ENCODE assay signal across 8 mouse cellular contexts in the genomic region with DNA sequence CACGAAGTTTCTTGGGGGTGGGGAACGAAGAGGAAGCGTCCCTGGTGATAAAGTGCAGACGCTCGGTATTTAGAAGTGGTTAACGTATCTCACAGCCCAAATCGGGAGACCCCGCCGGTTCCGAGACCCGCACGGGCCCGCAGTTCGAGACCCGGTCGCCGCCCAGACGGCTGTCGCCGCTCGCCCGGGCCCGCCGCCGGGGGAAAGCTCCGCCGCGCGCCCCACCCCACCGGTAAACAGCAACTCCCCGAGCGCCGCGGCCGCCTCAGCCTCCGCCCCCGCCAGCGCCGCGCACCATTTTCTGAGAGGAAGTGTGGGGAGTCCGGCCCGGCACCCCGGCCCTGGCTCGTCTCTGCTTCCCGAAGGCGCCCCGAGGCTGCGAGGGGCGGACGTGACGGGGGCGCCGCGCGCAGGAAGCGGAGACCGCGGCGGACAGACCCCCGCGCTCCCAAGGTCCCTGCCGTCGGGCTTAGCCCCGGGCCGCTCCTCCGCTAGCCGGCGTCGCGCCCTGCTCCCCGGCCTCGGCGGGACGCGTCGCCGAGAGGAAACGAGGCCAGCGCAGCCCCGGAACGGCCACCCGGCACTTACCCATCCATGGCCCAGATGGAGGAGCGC. TPM values are rescaled to one million over a fixed set of nuclear protein-coding genes. Genes with fewer than 3 reads are reported as not detected.
DNase-seq lines count a peak whose midpoint lies in the region; ATAC-seq and TF ChIP-seq lines count a peak whose summit lies in the region.

No protein-coding gene starts in this region.

- H3K36me3 ChIP-seq in intestine, embryonic 16.5 days (ENCODE audit: control insufficient read depth, insufficient read depth, low read length): no peaks in the 10 kb centered on the region
- no peaks in the 10 kb centered on the region for H3K36me3 ChIP-seq in limb, embryonic 10.5 days
- H3K36me3 ChIP-seq in midbrain, embryonic 11.5 days (ENCODE audit: control insufficient read depth, insufficient read depth, low read length): no peaks in the 10 kb centered on the region
- H3K36me3 ChIP-seq in spleen, adult 2 months (ENCODE audit: control insufficient read depth, insufficient read depth, low read length): no peaks in the 10 kb centered on the region

- DNase-seq in retina, adult 2 months (ENCODE audit: low read depth, low spot score): peak; percentile 11
- DNase-seq in retina, postnatal 1 day: no peak
- DNase-seq in embryo, embryonic 11 days: peak; percentile 58
- peak; percentile 49 to 72 for DNase-seq in gastrocnemius, postnatal 4 days (ENCODE audit: low spot score in 2 of 2)
- DNase-seq in limb, embryonic 10.5 days (ENCODE audit: low spot score): peak; percentile 82
- DNase-seq in midbrain, embryonic 11.5 days (ENCODE audit: low spot score, missing footprints): peak; percentile 95
- peak in 1 of 2 experiments; percentile 84 for DNase-seq in spleen, adult 2 months (ENCODE audit: low read depth in 1 of 2, low spot score in 2 of 2)

- peak overlapping the region; percentile 98 for H3K27ac ChIP-seq in intestine, embryonic 16.5 days (ENCODE audit: low read length)
- peak overlapping the region; percentile 94 for H3K27ac ChIP-seq in limb, embryonic 10.5 days
- peak overlapping the region; percentile 65 for H3K27ac ChIP-seq in midbrain, embryonic 11.5 days (ENCODE audit: low read depth, low read length)
- peak overlapping the region; percentile 100 for H3K27ac ChIP-seq in spleen, adult 2 months (ENCODE audit: insufficient read depth, low read length)

- H3K4me1 ChIP-seq in intestine, embryonic 16.5 days (ENCODE audit: control insufficient read depth, insufficient read depth, low read length): peaks cover 8% of the 10 kb centered on the region; the same call in 1 of the 2 replicates
- peaks cover 13% of the 10 kb centered on the region for H3K4me1 ChIP-seq in limb, embryonic 10.5 days
- H3K4me1 ChIP-seq in midbrain, embryonic 11.5 days (ENCODE audit: control insufficient read depth, insufficient read depth, low read length): no peaks in the 10 kb centered on the region
- peaks cover 7% of the 10 kb centered on the region for H3K4me1 ChIP-seq in spleen, adult 2 months (ENCODE audit: control insufficient read depth, insufficient read depth, insufficient read length)

- H3K4me3 ChIP-seq in intestine, embryonic 16.5 days (ENCODE audit: low read length): peak overlapping the region; percentile 93
- H3K4me3 ChIP-seq in limb, embryonic 10.5 days: peak overlapping the region; percentile 88
- peak overlapping the region; percentile 60 for H3K4me3 ChIP-seq in midbrain, embryonic 11.5 days (ENCODE audit: low read depth, low read length)
- peak overlapping the region; percentile 100 for H3K4me3 ChIP-seq in spleen, adult 2 months (ENCODE audit: extremely low read depth, insufficient read depth, insufficient read length)

- under 1% methylated on average over 72 of the region's 83 CpGs for WGBS in intestine, embryonic 16.5 days
- under 1% methylated on average over 83 of the region's 83 CpGs for WGBS in limb, embryonic 10.5 days
- under 1% methylated on average over 82 of the region's 83 CpGs for WGBS in midbrain, embryonic 11.5 days
- WGBS in spleen, adult 2 months: under 1% methylated on average over 79 of the region's 83 CpGs

- peak overlapping the region; percentile 97 for H3K9ac ChIP-seq in intestine, embryonic 16.5 days (ENCODE audit: low read depth, low read length)
- peak overlapping the region; percentile 83 for H3K9ac ChIP-seq in midbrain, embryonic 11.5 days (ENCODE audit: low read length)

- no peak for TF ChIP-seq CTCF in spleen, adult 2 months (IDR thresholded peaks at IDR 0.05; ENCODE audit: extremely low read depth, insufficient read depth, insufficient read length, insufficient replicate concordance)

- TF ChIP-seq POLR2A in spleen, adult 2 months (IDR thresholded peaks at IDR 0.05; ENCODE audit: low read depth, low read length): 0 out of 2 replicates have a peak, but pooled peaks have one; percentile 2

- peak; percentile 68 for ATAC-seq in intestine, embryonic 16.5 days
- no peak for ATAC-seq in midbrain, embryonic 11.5 days (ENCODE audit: low FRiP score)

- peak overlapping the region; percentile 51 for H3K4me2 ChIP-seq in intestine, embryonic 16.5 days (ENCODE audit: low read depth, low read length)
- peak overlapping the region; percentile 66 for H3K4me2 ChIP-seq in midbrain, embryonic 11.5 days

- no peaks in the 10 kb centered on the region for H3K27me3 ChIP-seq in intestine, embryonic 16.5 days (replicated peaks; ENCODE audit: control insufficient read depth, insufficient read depth, low read length)
- no peaks in the 10 kb centered on the region for H3K27me3 ChIP-seq in limb, embryonic 10.5 days (ENCODE audit: low read depth, poor library complexity, severe bottlenecking)
- H3K27me3 ChIP-seq in midbrain, embryonic 11.5 days (ENCODE audit: control insufficient read depth, insufficient read depth, low read length): 0 out of 2 replicates have a peak, but pooled peaks cover 2% of the 10 kb centered on the region
- H3K27me3 ChIP-seq in spleen, adult 2 months (ENCODE audit: control insufficient read depth, insufficient read depth, low read length): no peaks in the 10 kb centered on the region

- H3K9me3 ChIP-seq in intestine, embryonic 16.5 days (ENCODE audit: control insufficient read depth, low read length): no peaks in the 10 kb centered on the region
- H3K9me3 ChIP-seq in limb, embryonic 10.5 days (replicated peaks): no peaks in the 10 kb centered on the region
- no peaks in the 10 kb centered on the region for H3K9me3 ChIP-seq in midbrain, embryonic 11.5 days (ENCODE audit: control insufficient read depth, low read length)

RNA-seq across cellular contexts. Expression of gene Ptbp3, which starts 0.5 kb away (rescaled TPM):
- total RNA-seq in gastrocnemius, postnatal 4 days (2021): 10 to 100 TPM; 40.5 to 44.3 TPM
- 56.5 and 59.6 TPM in 2 replicates for polyA plus RNA-seq in intestine, embryonic 16.5 days (2015; fragmentation: Nextera tagmentation; extraction: Ambion mirVana)
- polyA plus RNA-seq in limb, embryonic 10.5 days (2016; fragmentation: Nextera tagmentation; extraction: Ambion mirVana): 34.4 and 37.4 TPM in 2 replicates
- 29.6 and 31.1 TPM in 2 replicates for polyA plus RNA-seq in midbrain, embryonic 11.5 days (2014; fragmentation: Nextera tagmentation; extraction: Ambion mirVana)
- 49.8 and 53.0 TPM in 2 replicates for polyA plus RNA-seq in spleen, adult 2 months (2012; rRNA removed)

RNA-seq across cellular contexts. Expression of gene Hsdl2, which starts 32.7 kb away (rescaled TPM):
- 10 to 100 TPM; 52.1 to 54.0 TPM for total RNA-seq in gastrocnemius, postnatal 4 days (2021)
- polyA plus RNA-seq in intestine, embryonic 16.5 days (2015; fragmentation: Nextera tagmentation; extraction: Ambion mirVana): 18.8 and 19.1 TPM in 2 replicates
- 14.5 and 15.3 TPM in 2 replicates for polyA plus RNA-seq in limb, embryonic 10.5 days (2016; fragmentation: Nextera tagmentation; extraction: Ambion mirVana)
- polyA plus RNA-seq in midbrain, embryonic 11.5 days (2014; fragmentation: Nextera tagmentation; extraction: Ambion mirVana): 30.6 and 34.2 TPM in 2 replicates
- polyA plus RNA-seq in spleen, adult 2 months (2012; rRNA removed): 3.0 and 4.5 TPM in 2 replicates
